Mouse (Mus musculus): Measurements from ENCODE around the gene 1700012P22Rik. TPM values are rescaled to one million over a fixed set of nuclear protein-coding genes. Genes with fewer than 3 reads are reported as not detected.

The 1700012P22Rik gene
- total RNA-seq, 2 experiments from 2014 or later: not detected

Other genes starting within 250 kb of the 1700012P22Rik start
- gene Oog2, start 248.1 kb downstream of the 1700012P22Rik start, total RNA-seq (2021): not detected
- not detected for gene C87977, start 225.5 kb downstream of the 1700012P22Rik start, total RNA-seq (2021)
- not detected for gene Pramel5, start 158.3 kb downstream of the 1700012P22Rik start, total RNA-seq (2021)
- not detected for gene Gm13128, start 108.5 kb downstream of the 1700012P22Rik start, total RNA-seq (2021)
- gene Gm13119, start 80.8 kb downstream of the 1700012P22Rik start, total RNA-seq (2021): not detected
- gene Pramef20, start 60.8 kb downstream of the 1700012P22Rik start, total RNA-seq (2021): not detected
- not detected for gene Pramef12, start 30.3 kb downstream of the 1700012P22Rik start, total RNA-seq (2021)
- not detected for gene Gm9944, start 14.5 kb upstream of the 1700012P22Rik start, total RNA-seq (2021)
- not detected for gene Aadacl3, start 25.0 kb upstream of the 1700012P22Rik start, total RNA-seq (2021)
- gene 9430007A20Rik, start 81.0 kb upstream of the 1700012P22Rik start, total RNA-seq (2021): not detected
- not detected for gene Gm13124, start 126.4 kb upstream of the 1700012P22Rik start, total RNA-seq (2021)
- not detected for gene Aadacl4, start 174.9 kb upstream of the 1700012P22Rik start, total RNA-seq (2021)
- not detected for gene Gm436, start 247.6 kb upstream of the 1700012P22Rik start, total RNA-seq (2021)

Measured in layer of hippocampus, adult 18-20 months (tissue).